Mouse (Mus musculus) stomach, postnatal 0 days (tissue): ENCODE data around the gene Syngr1. TPM values are rescaled to one million over a fixed set of nuclear protein-coding genes. Genes with fewer than 3 reads are reported as not detected.
A peak's percentile ranks its signal among the peaks of the same experiment; 100 is the strongest.

ENCODE experiments used
- ATAC-seq: fragments of 200-750 bp; cut with Nextera tagmentation; 2 replicates; pipeline ENCODE4 v1.8.0; 2017; ENCODE audit not compliant: low FRiP score, low TSS enrichment
- DNase-seq: peaks from one replicate; pipeline ENCODE4 v3.0.0-alpha.2; 2016; ENCODE audit warnings: low spot score
- H3K27ac ChIP-seq: fragments of 300-500 bp; sonication (generic); replicated peaks from 2 replicates; pipeline ENCODE4 v1.5.1; 2014; ENCODE audit warnings: mild to moderate bottlenecking, control low read depth
- H3K27me3 ChIP-seq: fragments of 300-500 bp; sonication (generic); 2 replicates; pipeline ENCODE4 v1.6.1; 2014; ENCODE audit warnings: low read length; ENCODE audit not compliant: control insufficient read depth, insufficient read depth
- H3K36me3 ChIP-seq: fragments of 300-500 bp; sonication (generic); 2 replicates; pipeline ENCODE4 v1.6.1; 2014; ENCODE audit warnings: low read length, mixed read lengths; ENCODE audit not compliant: control insufficient read depth, insufficient read depth
- H3K4me1 ChIP-seq: fragments of 300-500 bp; sonication (generic); replicated peaks from 2 replicates; pipeline ENCODE4 v1.6.1; 2014; ENCODE audit warnings: antibody characterized with exemption; ENCODE audit not compliant: control insufficient read depth, insufficient read depth
- H3K4me2 ChIP-seq: fragments of 300-500 bp; sonication (generic); replicated peaks from 2 replicates; pipeline ENCODE4 v1.6.1; 2014; ENCODE audit warnings: low read depth, mild to moderate bottlenecking, control low read depth, moderate library complexity
- H3K4me3 ChIP-seq: fragments of 300-500 bp; sonication (generic); 2 replicates; pipeline ENCODE4 v1.5.1; 2014; ENCODE audit warnings: low read depth, low read length, control low read depth
- H3K9ac ChIP-seq: fragments of 300-500 bp; sonication (generic); 2 replicates; pipeline ENCODE4 v1.6.1; 2014; ENCODE audit warnings: mild to moderate bottlenecking, low read length, control low read depth, mixed read lengths
- H3K9me3 ChIP-seq: fragments of 300-500 bp; sonication (generic); 2 replicates; pipeline ENCODE4 v1.6.1; 2016; ENCODE audit warnings: low read length; ENCODE audit not compliant: control insufficient read depth
- CTCF ChIP-seq: IDR thresholded peaks from 2 replicates; pipeline ENCODE4 v1.5.1; 2016; ENCODE audit warnings: antibody characterized with exemption, low read depth, mild to moderate bottlenecking, moderate library complexity
- EP300 ChIP-seq: optimal IDR thresholded peaks from 2 replicates; pipeline ENCODE3; 2016; ENCODE audit warnings: antibody characterized with exemption
- WGBS: fragments of 180-500 bp; shearing (Covaris S2); extraction: QIAGEN DNeasy Blood & Tissue Kit; methylation state at CpG from one replicate; pipeline ENCODE4 v1.1.7; 2014; 5-methylcytosine and 5-hydroxymethylcytosine counted together
- polyA plus RNA-seq: library from polyadenylated mRNA; unstranded; fragments of >200 nt; fragmentation: Nextera tagmentation; extraction: Ambion mirVana; gene quantifications from 2 replicates; pipeline ENCODE4 v1.2.1, GENCODE M21; 2015

The Syngr1 gene
- polyA plus RNA-seq, 1 experiment from 2014 or later: 53.7 TPM

- ATAC-seq: no peak
Measured at GRCm38 (mm10) chr15:80145397-80145796, 54.3 kb downstream of the Syngr1 start.

GRCm38 (mm10) chr15:80146153-80146552 is 55.0 kb downstream of the Syngr1 start:
- peaks cover 6% of the 10 kb centered on the region; the same call in 1 of the 2 replicates for H3K36me3 ChIP-seq
- H3K4me1 ChIP-seq: no peaks in the 10 kb centered on the region
- no peaks in the 10 kb centered on the region for H3K27me3 ChIP-seq
- no peak overlapping the region for H3K9ac ChIP-seq
- WGBS: 47% methylated on average over 6 of the region's 6 CpGs
- ATAC-seq (no peak), DNase-seq (no peak)
- no peak overlapping the region for H3K27ac ChIP-seq
- TF ChIP-seq CTCF (no peak), EP300 (no peak)
- no peaks in the 10 kb centered on the region for H3K9me3 ChIP-seq
- H3K4me2 ChIP-seq: no peak overlapping the region
- H3K4me3 ChIP-seq: no peak overlapping the region

More at GRCm38 (mm10) chr15:80145397-80145796, 54.3 kb downstream of the Syngr1 start:
- 88% methylated on average over 5 of the region's 5 CpGs for WGBS
- H3K9me3 ChIP-seq: no peaks in the 10 kb centered on the region
- DNase-seq: no peak
- no peak overlapping the region for H3K4me2 ChIP-seq
- no peak for TF ChIP-seq CTCF
- no peak for TF ChIP-seq EP300
- no peaks in the 10 kb centered on the region for H3K4me1 ChIP-seq
- no peak overlapping the region for H3K27ac ChIP-seq
- H3K9ac ChIP-seq: no peak overlapping the region
- no peaks in the 10 kb centered on the region for H3K27me3 ChIP-seq
- peaks cover 5% of the 10 kb centered on the region; the same call in 1 of the 2 replicates for H3K36me3 ChIP-seq
- no peak overlapping the region for H3K4me3 ChIP-seq

- ATAC-seq (no peak), DNase-seq (no peak)
- WGBS: 81% methylated on average over 14 of the region's 14 CpGs
- Histone ChIP-seq H3K36me3 (peaks cover 6% of the 10 kb centered on the region; the same call in 1 of the 2 replicates), H3K27ac (no peak overlapping the region), H3K4me2 (no peak overlapping the region), H3K9me3 (no peaks in the 10 kb centered on the region), H3K4me3 (no peak overlapping the region), H3K4me1 (no peaks in the 10 kb centered on the region), H3K9ac (no peak overlapping the region), H3K27me3 (no peaks in the 10 kb centered on the region)
- TF ChIP-seq EP300 (no peak), CTCF (no peak)
Measured at GRCm38 (mm10) chr15:80147090-80147489, 56.0 kb downstream of the Syngr1 start.

GRCm38 (mm10) chr15:80147511-80147910 is 56.4 kb downstream of the Syngr1 start:
- H3K4me3 ChIP-seq: no peak overlapping the region
- TF ChIP-seq EP300 (no peak), CTCF (no peak)
- no peaks in the 10 kb centered on the region for H3K4me1 ChIP-seq

GRCm38 (mm10) chr15:80148565-80148964 is 57.4 kb downstream of the Syngr1 start:
- Histone ChIP-seq H3K36me3 (peaks cover 9% of the 10 kb centered on the region), H3K4me3 (no peak overlapping the region), H3K9me3 (no peaks in the 10 kb centered on the region), H3K4me1 (no peaks in the 10 kb centered on the region), H3K4me2 (no peak overlapping the region), H3K9ac (no peak overlapping the region), H3K27ac (no peak overlapping the region), H3K27me3 (no peaks in the 10 kb centered on the region)
- WGBS: 81% methylated on average over 8 of the region's 8 CpGs
- TF ChIP-seq EP300: no peak
- TF ChIP-seq CTCF: no peak
- DNase-seq (peak; percentile 36), ATAC-seq (no peak)

More at GRCm38 (mm10) chr15:80147511-80147910, 56.4 kb downstream of the Syngr1 start:
- Histone ChIP-seq H3K36me3 (peaks cover 6% of the 10 kb centered on the region; the same call in 1 of the 2 replicates), H3K9me3 (no peaks in the 10 kb centered on the region), H3K4me2 (no peak overlapping the region), H3K9ac (no peak overlapping the region), H3K27ac (no peak overlapping the region), H3K27me3 (no peaks in the 10 kb centered on the region)
- 61% methylated on average over 5 of the region's 5 CpGs for WGBS
- ATAC-seq: no peak
- no peak for DNase-seq

GRCm38 (mm10) chr15:80149517-80149916 is 58.4 kb downstream of the Syngr1 start:
- Histone ChIP-seq H3K27ac (no peak overlapping the region), H3K9ac (no peak overlapping the region), H3K27me3 (no peaks in the 10 kb centered on the region), H3K4me1 (no peaks in the 10 kb centered on the region), H3K4me3 (no peak overlapping the region), H3K4me2 (no peak overlapping the region), H3K9me3 (no peaks in the 10 kb centered on the region), H3K36me3 (peaks cover 17% of the 10 kb centered on the region)
- no peak for ATAC-seq
- TF ChIP-seq EP300 (no peak), CTCF (no peak)
- no peak for DNase-seq
- WGBS: 89% methylated on average over 7 of the region's 7 CpGs
